Mouse (Mus musculus) G1E (cell line): Measurements from ENCODE around the gene Miga2. TPM values are rescaled to one million over a fixed set of nuclear protein-coding genes. Genes with fewer than 3 reads are reported as not detected.
A peak's percentile ranks its signal among the peaks of the same experiment; 100 is the strongest.

ENCODE experiments used
- ATAC-seq: 2 replicates; pipeline ENCODE4 v1.8.0; 2016; ENCODE audit warnings: mild to moderate bottlenecking; ENCODE audit not compliant: insufficient number of reproducible peaks, poor library complexity, low FRiP score, severe bottlenecking; ENCODE audit errors: extremely low read depth
- DNase-seq: peaks from one replicate; pipeline ENCODE4 v3.0.0; 2012; ENCODE audit warnings: low spot score
- H3K27me3 ChIP-seq: 2 replicates; pipeline ENCODE4 v1.6.1; 2012; ENCODE audit warnings: mild to moderate bottlenecking, low read length, inconsistent platforms; ENCODE audit not compliant: insufficient read depth
- H3K36me3 ChIP-seq: replicated peaks from 2 replicates; pipeline ENCODE3; 2012; ENCODE audit warnings: mild to moderate bottlenecking, inconsistent platforms
- H3K4me1 ChIP-seq: 2 replicates; pipeline ENCODE4 v1.6.1; 2012; ENCODE audit warnings: low read depth, low read length, inconsistent platforms, mixed read lengths; ENCODE audit not compliant: insufficient read depth
- H3K4me3 ChIP-seq: 2 replicates; pipeline ENCODE4 v1.5.1; 2012; ENCODE audit warnings: low read depth, mild to moderate bottlenecking, inconsistent platforms, low read length, moderate library complexity, mixed read lengths
- H3K9me3 ChIP-seq: replicated peaks from 2 replicates; pipeline ENCODE4 v1.6.1; 2012; ENCODE audit warnings: inconsistent platforms
- CTCF ChIP-seq: IDR thresholded peaks from 2 replicates; pipeline ENCODE4 v1.5.1; 2012; ENCODE audit warnings: low read depth, low read length, inconsistent platforms, mixed read lengths
- GATA1 ChIP-seq: IDR thresholded peaks from 2 replicates; pipeline ENCODE4 v1.6.1; 2012; ENCODE audit warnings: borderline replicate concordance, low read length, inconsistent platforms, mixed read lengths
- GATA2 ChIP-seq: IDR thresholded peaks from 2 replicates; pipeline ENCODE4 v1.6.1; 2012; ENCODE audit warnings: low read depth, low read length, inconsistent platforms, borderline replicate concordance
- POLR2AphosphoS5 ChIP-seq: IDR thresholded peaks from 2 replicates; pipeline ENCODE4 v1.6.1; 2012; ENCODE audit warnings: low read depth, low read length, inconsistent platforms; ENCODE audit not compliant: insufficient replicate concordance
- TAL1 ChIP-seq: conservative IDR thresholded peaks from 2 replicates; pipeline ENCODE4 v1.6.1; 2012; ENCODE audit warnings: low read depth, low read length, inconsistent platforms, mixed read lengths
- polyA plus RNA-seq: library from polyadenylated mRNA; stranded (reverse); fragments of >175 nt; gene quantifications from 2 replicates; pipeline ENCODE4 v1.2.3, GENCODE M21; 2012
- total RNA-seq, 2 experiments: library from RNA; stranded (forward) in 1 of 2; stranded (reverse) in 1 of 2; fragments of 200-1000 nt in 1 of 2; fragments of >200 nt in 1 of 2; fragmentation: Nextera tagmentation in 1 of 2; gene quantifications; 2 replicates each; pipeline ENCODE4 v1.2.3; 2014 to 2017

The Miga2 gene
- total and polyA plus RNA-seq, 3 experiments: 9.0 to 9.5 (median 9.2) TPM

DNA sequence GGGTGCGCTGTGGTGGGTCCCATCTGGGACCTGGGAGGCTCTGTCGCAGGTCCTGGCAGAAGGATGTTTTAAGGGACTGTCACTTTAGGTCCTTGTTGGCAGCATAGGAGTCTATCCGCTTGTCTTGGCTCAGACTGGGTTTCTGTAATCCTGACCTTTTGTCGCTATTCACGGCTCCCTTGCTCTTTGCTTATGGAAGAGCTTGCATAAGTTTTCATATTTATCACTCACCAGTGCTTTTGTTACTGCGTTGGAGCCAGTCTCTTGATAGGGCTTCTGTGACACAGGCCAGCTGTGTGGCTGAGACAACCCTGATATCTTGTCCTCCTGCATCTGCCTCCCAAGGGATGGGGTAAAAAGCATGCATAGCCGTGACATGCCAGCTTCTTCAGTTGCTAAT, 15.3 kb downstream of the Miga2 start:
- H3K4me1 ChIP-seq: peaks cover 45% of the 10 kb centered on the region
- peaks cover 98% of the 10 kb centered on the region for H3K36me3 ChIP-seq
- ATAC-seq (no peak), DNase-seq (no peak)
- no peak for TF ChIP-seq GATA1
- no peak for TF ChIP-seq CTCF
- no peak for TF ChIP-seq POLR2AphosphoS5
- no peak for TF ChIP-seq GATA2
- TF ChIP-seq TAL1: no peak
- no peaks in the 10 kb centered on the region for H3K27me3 ChIP-seq
- H3K9me3 ChIP-seq: no peaks in the 10 kb centered on the region
- no peak overlapping the region for H3K4me3 ChIP-seq

DNA sequence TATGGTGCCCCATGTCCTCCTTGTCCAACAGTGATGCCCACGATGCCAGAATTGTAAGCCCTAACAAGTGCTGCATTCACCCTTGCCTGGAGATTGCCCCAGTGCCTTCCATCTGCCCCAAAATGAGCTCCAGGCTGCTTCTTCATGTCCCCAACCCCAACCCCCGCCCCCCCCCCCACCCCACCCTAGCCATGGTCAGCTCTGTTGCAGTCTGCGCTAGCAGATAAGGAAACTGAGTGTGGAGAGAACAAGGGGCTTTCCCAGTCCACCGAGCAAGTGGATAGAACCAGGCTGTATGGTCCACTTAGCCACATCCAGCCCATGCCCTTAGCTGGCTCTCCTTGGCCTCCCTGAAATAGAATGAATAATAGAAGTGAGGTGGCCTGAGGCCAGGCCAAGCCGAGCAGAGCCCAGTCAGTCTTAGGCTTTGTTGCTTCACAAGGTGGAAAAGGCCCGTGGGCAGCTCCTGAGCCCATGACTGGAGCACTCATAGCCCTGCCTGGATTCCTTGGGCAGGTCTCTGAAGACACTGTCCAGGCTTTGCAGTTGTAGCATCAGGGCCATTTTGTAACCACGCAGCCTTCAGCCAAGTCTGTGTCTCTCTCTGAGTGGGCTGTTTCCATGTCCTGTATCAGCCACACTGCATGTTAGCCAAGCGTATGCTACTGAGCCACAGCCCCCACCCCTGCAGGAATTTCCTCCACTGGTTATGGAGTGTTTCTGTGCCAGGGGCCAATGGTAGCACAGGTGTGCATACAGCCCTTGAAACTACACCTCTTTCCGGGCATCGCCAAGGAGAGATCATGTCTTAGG, 16.7 kb downstream of the Miga2 start:
- TF ChIP-seq CTCF: no peak
- 0 out of 2 replicates have a peak, but pooled peaks have one; percentile 19 for TF ChIP-seq TAL1
- Histone ChIP-seq H3K27me3 (no peaks in the 10 kb centered on the region), H3K36me3 (peaks cover 99% of the 10 kb centered on the region), H3K4me3 (peak overlapping the region; percentile 34; the same call in 1 of the 2 replicates), H3K9me3 (no peaks in the 10 kb centered on the region), H3K4me1 (peaks cover 52% of the 10 kb centered on the region)
- ATAC-seq (no peak), DNase-seq (no peak)

DNA sequence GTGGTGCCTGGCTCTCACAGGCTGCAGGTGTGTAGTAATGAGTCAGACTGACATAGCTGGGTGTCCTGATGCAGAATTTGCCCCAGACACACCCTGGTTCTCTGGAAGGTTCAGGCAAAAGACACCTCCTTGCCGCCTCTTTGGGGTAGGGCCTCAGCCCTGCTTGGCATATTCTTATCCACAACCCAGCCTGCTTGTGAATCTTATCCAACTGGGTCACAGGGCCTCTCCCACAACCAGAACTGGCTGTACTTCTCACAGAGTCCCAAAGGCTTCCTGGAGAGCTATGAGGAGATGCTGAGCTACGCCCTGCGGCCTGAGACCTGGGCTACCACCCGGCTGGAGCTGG, 17.3 kb downstream of the Miga2 start:
- ATAC-seq: no peak
- Histone ChIP-seq H3K9me3 (no peaks in the 10 kb centered on the region), H3K4me3 (no peak overlapping the region), H3K27me3 (no peaks in the 10 kb centered on the region), H3K4me1 (peaks cover 49% of the 10 kb centered on the region), H3K36me3 (peaks cover 98% of the 10 kb centered on the region)
- no peak for DNase-seq
- no peak for TF ChIP-seq CTCF
- TF ChIP-seq POLR2AphosphoS5: no peak
- no peak for TF ChIP-seq TAL1
- no peak for TF ChIP-seq GATA1
- TF ChIP-seq GATA2: no peak

DNA sequence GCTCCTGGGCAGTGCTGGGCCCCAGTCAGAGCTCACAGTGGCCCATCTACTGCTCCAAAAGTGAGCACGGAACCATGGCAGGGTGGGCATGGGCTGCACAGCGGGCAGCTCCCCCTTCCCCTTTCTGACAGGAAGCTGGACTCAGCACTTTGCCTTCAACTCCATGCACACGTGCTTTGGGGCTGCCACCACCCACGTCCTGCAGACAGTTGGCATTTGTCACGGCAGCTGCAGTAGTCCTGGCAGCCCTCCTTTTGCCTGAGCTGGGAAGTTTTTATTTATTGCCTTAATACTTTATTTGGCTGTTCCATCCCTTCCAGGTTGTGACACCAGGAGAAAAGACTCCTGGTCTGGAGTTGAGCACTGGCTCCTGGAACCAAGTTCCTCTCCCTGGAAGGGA, 20.8 kb downstream of the Miga2 start:
- ATAC-seq (no peak), DNase-seq (no peak)
- no peaks in the 10 kb centered on the region for H3K9me3 ChIP-seq
- TF ChIP-seq TAL1 (no peak), GATA1 (no peak), GATA2 (no peak), POLR2AphosphoS5 (no peak), CTCF (no peak)
- H3K36me3 ChIP-seq: peaks cover 71% of the 10 kb centered on the region
- H3K27me3 ChIP-seq: no peaks in the 10 kb centered on the region
- peaks cover 30% of the 10 kb centered on the region for H3K4me1 ChIP-seq
- no peak overlapping the region for H3K4me3 ChIP-seq

DNA sequence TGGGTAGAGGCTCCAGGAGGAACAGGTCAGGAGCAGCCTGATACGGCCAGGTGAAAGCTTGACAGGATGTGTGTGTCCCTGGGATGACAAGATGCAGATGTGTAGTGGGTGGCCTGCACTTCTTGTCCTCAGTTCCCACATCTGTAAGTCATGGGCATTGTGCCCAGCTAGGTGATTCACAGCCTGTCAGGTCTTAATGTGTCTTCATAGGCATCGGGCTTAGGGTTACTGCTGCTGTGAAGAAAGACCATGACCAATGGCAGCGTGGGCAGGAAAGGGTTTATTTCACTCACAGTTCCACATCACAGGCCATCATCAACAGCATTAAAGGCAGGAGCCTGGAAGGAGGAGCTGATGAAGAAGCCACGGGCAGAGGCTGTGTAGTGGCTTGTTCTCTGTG, 21.6 kb downstream of the Miga2 start:
- peaks cover 64% of the 10 kb centered on the region for H3K36me3 ChIP-seq
- no peaks in the 10 kb centered on the region for H3K27me3 ChIP-seq

DNA sequence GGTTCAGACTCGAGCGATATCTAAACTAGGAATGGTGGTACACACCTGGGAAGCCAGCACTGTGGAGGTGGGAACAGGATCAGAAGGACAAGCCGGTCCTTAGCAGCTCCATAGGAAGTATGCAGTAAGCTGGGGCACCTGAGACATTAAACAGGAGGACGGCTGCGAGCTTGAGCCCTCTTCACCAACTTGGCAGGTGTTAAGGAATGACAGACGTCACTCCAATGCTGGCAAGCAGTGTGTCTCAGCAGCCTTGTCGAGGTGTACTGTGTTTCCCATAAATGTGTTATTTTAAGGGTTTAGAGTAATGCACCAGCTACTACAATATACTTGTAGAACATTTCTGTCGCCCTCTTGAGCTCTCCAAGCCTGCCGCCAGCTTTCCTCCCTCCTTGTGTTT, 22.9 kb downstream of the Miga2 start:
- ATAC-seq (no peak), DNase-seq (no peak)
- Histone ChIP-seq H3K36me3 (peaks cover 51% of the 10 kb centered on the region), H3K27me3 (no peaks in the 10 kb centered on the region), H3K9me3 (no peaks in the 10 kb centered on the region), H3K4me3 (no peak overlapping the region), H3K4me1 (peaks cover 26% of the 10 kb centered on the region)
- TF ChIP-seq CTCF (no peak), POLR2AphosphoS5 (no peak), TAL1 (no peak), GATA2 (no peak), GATA1 (no peak)

More for the DNA sequence above, 21.6 kb downstream of the Miga2 start:
- H3K4me3 ChIP-seq: no peak overlapping the region
- ATAC-seq: no peak
- no peaks in the 10 kb centered on the region for H3K9me3 ChIP-seq
- DNase-seq: no peak
- TF ChIP-seq CTCF (no peak), GATA2 (no peak), GATA1 (no peak), TAL1 (no peak), POLR2AphosphoS5 (no peak)
- H3K4me1 ChIP-seq: peaks cover 27% of the 10 kb centered on the region
